Mouse (Mus musculus): ENCODE results near the gene Hist2h3c1. TPM values are rescaled to one million over a fixed set of nuclear protein-coding genes. Genes with fewer than 3 reads are reported as not detected.
"Not testable (repeated sequence)": the region's sequence is repeated elsewhere in the genome, so short reads cannot be mapped to it uniquely, and the experiment has no call there.

The Hist2h3c1 gene
- polyA plus RNA-seq, 1 experiment from 2014 or later: 0.73 TPM

GRCm38 (mm10) chr3:96277800-96278624 is 31.5 kb downstream of the Hist2h3c1 start:
- ATAC-seq (ENCODE audit: low FRiP score, low read depth): peak; percentile 97

GRCm38 (mm10) chr3:96280660-96281059 is 34.2 kb downstream of the Hist2h3c1 start:
- H3K27me3 ChIP-seq: peaks cover 17% of the 10 kb centered on the region
- peaks cover 6% of the 10 kb centered on the region; the same call in 1 of the 2 replicates for H3K4me1 ChIP-seq
- no peaks in the 10 kb centered on the region for H3K36me3 ChIP-seq
- no peaks in the 10 kb centered on the region for H3K9me3 ChIP-seq
- H3K4me2 ChIP-seq (replicated peaks): no peak overlapping the region
- no peak overlapping the region for H3K9ac ChIP-seq
- 58% methylated on average over 6 of the region's 6 CpGs for WGBS
- no peak overlapping the region for H3K27ac ChIP-seq
- H3K4me3 ChIP-seq: no peak overlapping the region
- no peak for ATAC-seq (ENCODE audit: low FRiP score, low read depth)

More at GRCm38 (mm10) chr3:96277800-96278624, 31.5 kb downstream of the Hist2h3c1 start:
- peak overlapping the region; percentile 73 for H3K9ac ChIP-seq
- H3K4me3 ChIP-seq: peak overlapping the region; percentile 52
- WGBS: under 1% methylated on average over 49 of the region's 49 CpGs
- no peaks in the 10 kb centered on the region for H3K9me3 ChIP-seq
- H3K4me1 ChIP-seq: peaks cover 6% of the 10 kb centered on the region; the same call in 1 of the 2 replicates
- peak overlapping the region; percentile 88 for H3K27ac ChIP-seq
- H3K36me3 ChIP-seq: no peaks in the 10 kb centered on the region
- H3K27me3 ChIP-seq: peaks cover 5% of the 10 kb centered on the region
- peak overlapping the region; percentile 81 for H3K4me2 ChIP-seq (replicated peaks)

GRCm38 (mm10) chr3:96284457-96284856 is 38.0 kb downstream of the Hist2h3c1 start:
- H3K27me3 ChIP-seq: peaks cover 21% of the 10 kb centered on the region
- no peak for ATAC-seq (ENCODE audit: low FRiP score, low read depth)
- H3K9me3 ChIP-seq: no peaks in the 10 kb centered on the region
- no peaks in the 10 kb centered on the region for H3K36me3 ChIP-seq
- H3K27ac ChIP-seq: no peak overlapping the region
- H3K4me1 ChIP-seq: no peaks in the 10 kb centered on the region
- peak overlapping the region; percentile 43 for H3K9ac ChIP-seq
- H3K4me3 ChIP-seq: no peak overlapping the region
- 15% methylated on average over 4 of the region's 4 CpGs for WGBS
- peak overlapping the region; percentile 40 for H3K4me2 ChIP-seq (replicated peaks)

- H3K9me3 ChIP-seq; H3K4me1 ChIP-seq; H3K4me2 ChIP-seq (replicated peaks); H3K9ac ChIP-seq; H3K4me3 ChIP-seq; H3K36me3 ChIP-seq; ATAC-seq (ENCODE audit: low FRiP score, low read depth); H3K27ac ChIP-seq: not testable (repeated sequence)
- WGBS: 89% methylated on average over 11 of the region's 11 CpGs
- H3K27me3 ChIP-seq: peaks cover 18% of the 10 kb centered on the region
These were observed 40.8 kb downstream of the Hist2h3c1 start for GRCm38 (mm10) chr3:96287334-96287733.

- Histone ChIP-seq H3K4me1 (no peaks in the 10 kb centered on the region), H3K27ac (no peak overlapping the region), H3K9ac (no peak overlapping the region), H3K4me2 (replicated peaks) (no peak overlapping the region), H3K27me3 (peaks cover 6% of the 10 kb centered on the region), H3K36me3 (no peaks in the 10 kb centered on the region), H3K9me3 (no peaks in the 10 kb centered on the region), H3K4me3 (no peak overlapping the region)
- no peak for ATAC-seq (ENCODE audit: low FRiP score, low read depth)
- WGBS: 69% methylated on average over 3 of the region's 3 CpGs
These were observed 42.7 kb downstream of the Hist2h3c1 start for GRCm38 (mm10) chr3:96289201-96289600.

- 96% methylated on average over 3 of the region's 3 CpGs for WGBS
- H3K4me2 ChIP-seq (replicated peaks); H3K27me3 ChIP-seq; ATAC-seq (ENCODE audit: low FRiP score, low read depth); H3K36me3 ChIP-seq; H3K4me3 ChIP-seq; H3K4me1 ChIP-seq; H3K9ac ChIP-seq; H3K27ac ChIP-seq; H3K9me3 ChIP-seq: not testable (repeated sequence)
These were observed 44.2 kb downstream of the Hist2h3c1 start for GRCm38 (mm10) chr3:96290727-96291126.

- 42% methylated on average over 6 of the region's 6 CpGs for WGBS
- Histone ChIP-seq H3K36me3 (no peaks in the 10 kb centered on the region), H3K4me3 (no peak overlapping the region), H3K4me1 (no peaks in the 10 kb centered on the region), H3K27me3 (no peaks in the 10 kb centered on the region), H3K4me2 (replicated peaks) (no peak overlapping the region), H3K9me3 (peaks cover 7% of the 10 kb centered on the region; the same call in 1 of the 2 replicates), H3K9ac (no peak overlapping the region), H3K27ac (no peak overlapping the region)
- ATAC-seq (ENCODE audit: low FRiP score, low read depth): no peak
These were observed 46.2 kb downstream of the Hist2h3c1 start for GRCm38 (mm10) chr3:96292641-96293040.

GRCm38 (mm10) chr3:96293368-96293767 is 46.9 kb downstream of the Hist2h3c1 start:
- no peak overlapping the region for H3K4me2 ChIP-seq (replicated peaks)
- no peak overlapping the region for H3K4me3 ChIP-seq
- WGBS: 55% methylated on average over 5 of the region's 5 CpGs
- H3K27me3 ChIP-seq: no peaks in the 10 kb centered on the region
- no peak overlapping the region for H3K27ac ChIP-seq
- no peak overlapping the region for H3K9ac ChIP-seq
- no peaks in the 10 kb centered on the region for H3K36me3 ChIP-seq
- H3K9me3 ChIP-seq: peaks cover 7% of the 10 kb centered on the region; the same call in 1 of the 2 replicates
- no peaks in the 10 kb centered on the region for H3K4me1 ChIP-seq
- ATAC-seq (ENCODE audit: low FRiP score, low read depth): no peak

- 84% methylated on average over 4 of the region's 4 CpGs for WGBS
- Histone ChIP-seq H3K4me1 (no peaks in the 10 kb centered on the region), H3K9me3 (peaks cover 7% of the 10 kb centered on the region; the same call in 1 of the 2 replicates), H3K27me3 (no peaks in the 10 kb centered on the region), H3K9ac (no peak within 1 kb of the TSS), H3K4me3 (no peak within 1 kb of the TSS), H3K27ac (no peak within 1 kb of the TSS), H3K36me3 (no peaks in the 10 kb centered on the region), H3K4me2 (replicated peaks) (no peak within 1 kb of the TSS)
- no peak for ATAC-seq (ENCODE audit: low FRiP score, low read depth)
These were observed 47.3 kb downstream of the Hist2h3c1 start, which contains the start of gene Fcgr1 for GRCm38 (mm10) chr3:96293787-96294186. Gene Fcgr1, minus strand, starts transcription at chr3:96293969.

Small RNA genes within 50 kb of the gene (microRNA-seq; reads per million reads assigned to microRNA genes)
- not detected for gene Gm44492
- gene Gm47311: not detected
- gene Gm47313: not detected

Other genes with a start within 250 kb of the Hist2h3c1 start
- gene Vps45, start 188.2 kb upstream of the Hist2h3c1 start, polyA plus RNA-seq (2015; fragmentation: Nextera tagmentation; extraction: Ambion mirVana): 39.4 and 39.5 TPM in 2 replicates
- 28.8 and 30.3 TPM in 2 replicates for gene Otud7b, start 142.2 kb upstream of the Hist2h3c1 start, polyA plus RNA-seq (2015; fragmentation: Nextera tagmentation; extraction: Ambion mirVana)
- 34.9 and 39.6 TPM in 2 replicates for gene Mtmr11, start 84.7 kb upstream of the Hist2h3c1 start, polyA plus RNA-seq (2015; fragmentation: Nextera tagmentation; extraction: Ambion mirVana)
- gene Sf3b4, start 74.4 kb upstream of the Hist2h3c1 start, polyA plus RNA-seq (2015; fragmentation: Nextera tagmentation; extraction: Ambion mirVana): 179 and 186 TPM in 2 replicates
- 4.6 and 7.8 TPM in 2 replicates for gene Sv2a, start 65.5 kb upstream of the Hist2h3c1 start, polyA plus RNA-seq (2015; fragmentation: Nextera tagmentation; extraction: Ambion mirVana)
- 51.1 and 55.2 TPM in 2 replicates for gene Bola1, start 27.0 kb upstream of the Hist2h3c1 start, polyA plus RNA-seq (2015; fragmentation: Nextera tagmentation; extraction: Ambion mirVana)
- gene Hist2h2ab, start 26.8 kb upstream of the Hist2h3c1 start, polyA plus RNA-seq (2015; fragmentation: Nextera tagmentation; extraction: Ambion mirVana): 1.3 TPM in 1 of 2 replicates, not detected in the other
- 11.1 and 12.0 TPM in 2 replicates for gene Hist2h2ac, start 25.8 kb upstream of the Hist2h3c1 start, polyA plus RNA-seq (2015; fragmentation: Nextera tagmentation; extraction: Ambion mirVana)
- gene Hist2h2be, start 25.6 kb upstream of the Hist2h3c1 start, polyA plus RNA-seq (2015; fragmentation: Nextera tagmentation; extraction: Ambion mirVana): 6.7 and 7.2 TPM in 2 replicates
- gene Hist2h3c2, start 7.6 kb upstream of the Hist2h3c1 start, polyA plus RNA-seq (2015; fragmentation: Nextera tagmentation; extraction: Ambion mirVana): 8.8 and 10.5 TPM in 2 replicates
- gene Hist2h2aa2, start 6.4 kb upstream of the Hist2h3c1 start, polyA plus RNA-seq (2015; fragmentation: Nextera tagmentation; extraction: Ambion mirVana): 46.2 and 48.0 TPM in 2 replicates
- gene Hist2h2aa1, start 1.2 kb upstream of the Hist2h3c1 start, polyA plus RNA-seq (2015; fragmentation: Nextera tagmentation; extraction: Ambion mirVana): 19.0 and 30.4 TPM in 2 replicates
- gene Hist2h4, start 16.6 kb downstream of the Hist2h3c1 start, polyA plus RNA-seq (2015; fragmentation: Nextera tagmentation; extraction: Ambion mirVana): 15.5 and 16.9 TPM in 2 replicates
- gene Hist2h3b, start 22.0 kb downstream of the Hist2h3c1 start, polyA plus RNA-seq (2015; fragmentation: Nextera tagmentation; extraction: Ambion mirVana): 85.5 and 91.9 TPM in 2 replicates
- 13.3 and 15.5 TPM in 2 replicates for gene Hist2h2bb, start 23.1 kb downstream of the Hist2h3c1 start, polyA plus RNA-seq (2015; fragmentation: Nextera tagmentation; extraction: Ambion mirVana)
- gene Fcgr1, start 47.3 kb downstream of the Hist2h3c1 start, polyA plus RNA-seq (2015; fragmentation: Nextera tagmentation; extraction: Ambion mirVana): 1.7 TPM in 2 replicates
- gene BC107364, start 205.6 kb downstream of the Hist2h3c1 start, polyA plus RNA-seq (2015; fragmentation: Nextera tagmentation; extraction: Ambion mirVana): not detected in 2 replicates